Mouse (Mus musculus) cerebellum, postnatal 36 days (tissue): Measurements from ENCODE around the gene Crabp2.
"Not testable (repeated sequence)": the region's sequence is repeated elsewhere in the genome, so short reads cannot be mapped to it uniquely, and the experiment has no call there.

Source experiments
- DNase-seq, 2 experiments: peaks; one replicate each; pipeline ENCODE4 v3.0.0; 2021 to 2022; ENCODE audit warnings: mixed read lengths in 2 of 2

Crabp2 gene

GRCm38 (mm10) chr3:87948378-87949265 lies at the start of gene Crabp2:
TSS of gene Crabp2 (plus strand) at chr3:87948666.
- no peak for DNase-seq

- no peak for DNase-seq
Measured at GRCm38 (mm10) chr3:87899266-87899665, 49.2 kb upstream of the Crabp2 start.

- DNase-seq: no peak
Measured at GRCm38 (mm10) chr3:87899776-87900175, 48.7 kb upstream of the Crabp2 start.

GRCm38 (mm10) chr3:87901036-87901624 lies 47.3 kb upstream of the Crabp2 start:
- DNase-seq: no peak

- DNase-seq: not testable (repeated sequence)
Measured at GRCm38 (mm10) chr3:87901959-87902358, 46.5 kb upstream of the Crabp2 start.

GRCm38 (mm10) chr3:87903821-87904220 lies 44.6 kb upstream of the Crabp2 start:
- DNase-seq: no peak

- peak; percentile 91 to 93 for DNase-seq
Measured at GRCm38 (mm10) chr3:87905880-87906485, 42.5 kb upstream of the Crabp2 start, which contains the start of gene Hdgf. TSS of gene Hdgf (plus strand) at chr3:87906321.

GRCm38 (mm10) chr3:87906601-87906980 lies 41.9 kb upstream of the Crabp2 start:
- peak; percentile 71 to 73 for DNase-seq

GRCm38 (mm10) chr3:87906981-87907857 lies 41.2 kb upstream of the Crabp2 start:
- DNase-seq: peak; percentile 34 to 42

- DNase-seq: no peak
Measured at GRCm38 (mm10) chr3:87907906-87908305, 40.6 kb upstream of the Crabp2 start.

- no peak for DNase-seq
Measured at GRCm38 (mm10) chr3:87909381-87909780, 39.1 kb upstream of the Crabp2 start.

- DNase-seq: no peak
Measured at GRCm38 (mm10) chr3:87909874-87910273, 38.6 kb upstream of the Crabp2 start.

- DNase-seq: peak; percentile 59 to 64
Measured at GRCm38 (mm10) chr3:87910573-87911141, 37.8 kb upstream of the Crabp2 start.

- DNase-seq: no peak
Measured at GRCm38 (mm10) chr3:87913491-87913890, 35.0 kb upstream of the Crabp2 start.

- no peak for DNase-seq
Measured at GRCm38 (mm10) chr3:87913891-87914290, 34.6 kb upstream of the Crabp2 start.

GRCm38 (mm10) chr3:87916990-87917389 lies 31.5 kb upstream of the Crabp2 start:
- DNase-seq: no peak

- no peak for DNase-seq
Measured at GRCm38 (mm10) chr3:87918551-87918950, 29.9 kb upstream of the Crabp2 start.

- peak; percentile 70 to 78 for DNase-seq
Measured at GRCm38 (mm10) chr3:87919336-87920108, 28.9 kb upstream of the Crabp2 start, which contains the start of gene Mrpl24. TSS of gene Mrpl24 (plus strand) at chr3:87919506.

- no peak for DNase-seq
Measured at GRCm38 (mm10) chr3:87920270-87920943, 28.1 kb upstream of the Crabp2 start.

GRCm38 (mm10) chr3:87924996-87925395 lies 23.5 kb upstream of the Crabp2 start:
- DNase-seq: no peak

- no peak for DNase-seq
Measured at GRCm38 (mm10) chr3:87927452-87927851, 21.0 kb upstream of the Crabp2 start.
